Mouse (Mus musculus) erythroblast, embryonic 14.5 days (primary cell): Measurements from ENCODE around the gene Tbr1.

Source experiments
- GATA1 ChIP-seq: IDR thresholded peaks from 2 replicates; pipeline ENCODE4 v1.6.1; 2012; ENCODE audit warnings: low read length, inconsistent platforms, mixed read lengths
- TAL1 ChIP-seq: IDR thresholded peaks from 3 replicates; pipeline ENCODE4 v1.6.1; 2012; ENCODE audit warnings: low read length, inconsistent platforms, mixed read lengths

DNA sequence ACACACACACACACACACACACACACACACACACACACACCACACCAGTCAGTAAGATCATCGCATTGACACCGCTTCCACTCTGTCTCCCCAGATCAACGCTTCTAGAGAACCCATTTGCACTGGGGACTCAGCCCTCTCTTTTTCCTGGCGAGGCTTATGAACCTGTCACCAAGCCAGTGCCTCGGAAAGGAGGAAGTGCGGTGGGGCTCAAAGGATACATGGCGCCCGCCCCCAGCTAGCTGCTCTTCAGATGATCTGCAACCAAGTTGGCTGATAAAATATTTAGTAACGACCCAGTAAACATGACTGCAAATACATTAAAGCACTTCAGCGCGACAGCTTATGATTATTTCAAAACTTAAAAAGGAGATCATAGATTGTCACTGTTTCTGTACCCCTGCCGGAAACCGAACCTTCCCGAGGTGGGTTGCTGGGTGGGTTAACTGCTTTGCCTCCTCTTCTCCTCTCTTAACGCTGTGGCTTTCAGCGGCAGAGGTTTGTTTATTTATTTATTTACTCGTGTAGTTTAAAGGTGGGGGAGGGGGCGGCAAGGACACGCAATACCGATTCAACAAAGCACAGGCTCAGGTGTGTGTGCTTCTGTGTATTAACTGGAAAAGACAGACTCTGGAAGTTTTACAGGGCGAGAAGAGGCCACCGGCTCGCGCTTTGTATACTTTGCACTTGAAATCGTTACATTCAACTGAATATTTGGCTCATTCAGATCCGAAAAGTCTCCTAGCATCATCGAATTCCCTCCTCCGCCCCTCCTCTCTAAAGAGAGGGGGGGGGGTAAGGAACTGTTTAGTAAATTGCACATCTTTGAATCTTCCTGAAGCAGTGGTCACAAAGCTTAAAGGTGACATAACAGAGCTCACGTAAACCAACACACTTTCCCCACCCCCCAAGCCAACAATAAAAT, 975 bp downstream of the Tbr1 start:
- TF ChIP-seq GATA1 (no peak), TAL1 (no peak)
